ENCODE assay signal across 29 mouse cellular contexts in genomic region chr10:108072211-108072610, GRCm38 (mm10).
DNase-seq lines count a peak whose midpoint lies in the region; ATAC-seq and TF ChIP-seq lines count a peak whose summit lies in the region.
"Had no signal": no experiment of that assay in that cellular context is flagged by ENCODE, and none has a peak within 500 bp of the region (broad histone marks: within the 10 kb centered on the region; RNA-seq: fewer than 3 reads in every experiment).

No protein-coding gene starts in this region.

- H3K27me3 ChIP-seq in lung, embryonic 16.5 days (ENCODE audit: control insufficient read depth, insufficient read depth, low read depth, low read length) = no peaks in the 10 kb centered on the region
- no peaks in the 10 kb centered on the region for H3K27me3 ChIP-seq in intestine, postnatal 0 days (replicated peaks; ENCODE audit: control insufficient read depth, insufficient read depth, low read length)
- H3K27me3 ChIP-seq in stomach, embryonic 16.5 days (ENCODE audit: control insufficient read depth, insufficient read depth, low read length) = no peaks in the 10 kb centered on the region
- H3K27me3 ChIP-seq in forebrain, embryonic 10.5 days (ENCODE audit: poor library complexity, severe bottlenecking) = no peaks in the 10 kb centered on the region
- H3K27me3 ChIP-seq: CH12.LX; embryonic facial prominence, embryonic 13.5 days; forebrain, embryonic 13.5 days; heart, embryonic 13.5 days; Patski had no signal

- H3K9me3 ChIP-seq in lung, embryonic 16.5 days (ENCODE audit: control insufficient read depth, low read length) = no peaks in the 10 kb centered on the region
- H3K9me3 ChIP-seq in intestine, postnatal 0 days (ENCODE audit: control insufficient read depth) = no peaks in the 10 kb centered on the region
- H3K9me3 ChIP-seq in stomach, embryonic 16.5 days (replicated peaks; ENCODE audit: control insufficient read depth, low read length) = no peaks in the 10 kb centered on the region
- H3K9me3 ChIP-seq in forebrain, embryonic 10.5 days = no peaks in the 10 kb centered on the region
- H3K9me3 ChIP-seq: embryonic facial prominence, embryonic 10.5 days; embryonic facial prominence, embryonic 13.5 days; forebrain, embryonic 13.5 days; G1E; heart, embryonic 10.5 days; heart, embryonic 13.5 days had no signal

- no peak for TF ChIP-seq CTCF in intestine, postnatal 0 days (IDR thresholded peaks at IDR 0.05; ENCODE audit: low read depth)

- H3K36me3 ChIP-seq in lung, embryonic 16.5 days (ENCODE audit: control insufficient read depth, insufficient read depth, low read length) = no peaks in the 10 kb centered on the region
- H3K36me3 ChIP-seq in intestine, postnatal 0 days (ENCODE audit: control insufficient read depth, insufficient read depth) = no peaks in the 10 kb centered on the region
- H3K36me3 ChIP-seq in stomach, embryonic 16.5 days (ENCODE audit: control insufficient read depth, insufficient read depth, low read length) = no peaks in the 10 kb centered on the region
- H3K36me3 ChIP-seq in forebrain, embryonic 10.5 days (replicated peaks) = no peaks in the 10 kb centered on the region
- H3K36me3 ChIP-seq: embryonic facial prominence, embryonic 10.5 days; embryonic facial prominence, embryonic 13.5 days; G1E; heart, embryonic 10.5 days; heart, embryonic 13.5 days had no signal

- DNase-seq in lung, postnatal 4 days = no peak
- DNase-seq in forebrain, embryonic 10.5 days (ENCODE audit: extremely low spot score, low spot score) = no peak
- DNase-seq in adrenal gland, postnatal 25 days = no peak
- DNase-seq in left cerebral cortex, adult 9 months (ENCODE audit: low spot score in 2 of 2) = no peak
- DNase-seq: adrenal gland, postnatal 10 days; B cell, adult 2 months; cerebellum, adult 11 months; cerebellum, adult 2 months; cerebellum, postnatal 10 days; cerebellum, postnatal 36 days; embryo, embryonic 11 days; gastrocnemius, postnatal 10 days; gastrocnemius, postnatal 36 days; heart, adult 2 months; heart, postnatal 14 days; heart, postnatal 4 days had no signal

- 37% methylated on average over 1 of the region's 1 CpGs for WGBS in lung, embryonic 16.5 days
- WGBS in intestine, postnatal 0 days = 23% methylated on average over 1 of the region's 1 CpGs
- 29% methylated on average over 1 of the region's 1 CpGs for WGBS in stomach, embryonic 16.5 days
- 86% methylated on average over 1 of the region's 1 CpGs for WGBS in forebrain, embryonic 10.5 days

- no peak overlapping the region for H3K4me2 ChIP-seq in lung, embryonic 16.5 days (ENCODE audit: low read depth, low read length)
- no peak overlapping the region for H3K4me2 ChIP-seq in intestine, postnatal 0 days (replicated peaks; ENCODE audit: low read depth)
- no peak overlapping the region for H3K4me2 ChIP-seq in stomach, embryonic 16.5 days (ENCODE audit: low read depth, low read length)
- H3K4me2 ChIP-seq: embryonic facial prominence, embryonic 13.5 days; forebrain, embryonic 13.5 days; heart, embryonic 13.5 days; hindbrain, embryonic 14.5 days had no signal

- no peak for ATAC-seq in lung, embryonic 16.5 days (ENCODE audit: low read depth)
- ATAC-seq in intestine, postnatal 0 days = peak; percentile 90
- ATAC-seq in stomach, embryonic 16.5 days (ENCODE audit: insufficient read depth, low FRiP score) = peak; percentile 61; the same call in 1 of the 2 replicates
- ATAC-seq: forebrain, embryonic 13.5 days; Patski had no signal

- no peak overlapping the region for H3K9ac ChIP-seq in lung, embryonic 16.5 days (ENCODE audit: low read length)
- H3K9ac ChIP-seq in intestine, postnatal 0 days (ENCODE audit: low read depth, low read length) = no peak overlapping the region
- H3K9ac ChIP-seq in stomach, embryonic 16.5 days (ENCODE audit: low read length) = no peak overlapping the region
- H3K9ac ChIP-seq: embryonic facial prominence, embryonic 13.5 days; forebrain, embryonic 13.5 days; heart, embryonic 13.5 days; hindbrain, embryonic 14.5 days had no signal

- no peak overlapping the region for H3K4me3 ChIP-seq in lung, embryonic 16.5 days (ENCODE audit: low read length)
- no peak overlapping the region for H3K4me3 ChIP-seq in intestine, postnatal 0 days (ENCODE audit: low read depth, low read length)
- H3K4me3 ChIP-seq in stomach, embryonic 16.5 days (replicated peaks; ENCODE audit: low read length) = no peak overlapping the region
- no peak overlapping the region for H3K4me3 ChIP-seq in forebrain, embryonic 10.5 days
- H3K4me3 ChIP-seq: embryonic facial prominence, embryonic 10.5 days; embryonic facial prominence, embryonic 13.5 days; erythroblast, embryonic 14.5 days; forebrain, embryonic 13.5 days; heart, adult 2 months; heart, embryonic 10.5 days; heart, embryonic 13.5 days had no signal

- H3K4me1 ChIP-seq in lung, embryonic 16.5 days (replicated peaks; ENCODE audit: control insufficient read depth, insufficient read depth, low read length) = peaks cover 8% of the 10 kb centered on the region
- H3K4me1 ChIP-seq in intestine, postnatal 0 days (replicated peaks; ENCODE audit: control insufficient read depth, insufficient read depth, low read length) = peaks cover 13% of the 10 kb centered on the region; the same call in 1 of the 2 replicates
- 0 out of 2 replicates have a peak, but pooled peaks cover 3% of the 10 kb centered on the region for H3K4me1 ChIP-seq in stomach, embryonic 16.5 days (ENCODE audit: control insufficient read depth, insufficient read depth, low read length)
- peaks cover 9% of the 10 kb centered on the region for H3K4me1 ChIP-seq in forebrain, embryonic 10.5 days
- H3K4me1 ChIP-seq: embryonic facial prominence, embryonic 10.5 days; embryonic facial prominence, embryonic 13.5 days; forebrain, embryonic 13.5 days had no signal

- 0 out of 2 replicates have a peak overlapping the region, but pooled peaks have one; percentile 13 for H3K27ac ChIP-seq in lung, embryonic 16.5 days (ENCODE audit: low read length)
- no peak overlapping the region for H3K27ac ChIP-seq in intestine, postnatal 0 days (ENCODE audit: low read depth, low read length)
- no peak overlapping the region for H3K27ac ChIP-seq in stomach, embryonic 16.5 days (ENCODE audit: low read length)
- no peak overlapping the region for H3K27ac ChIP-seq in forebrain, embryonic 10.5 days
- H3K27ac ChIP-seq: embryonic facial prominence, embryonic 10.5 days; embryonic facial prominence, embryonic 13.5 days; forebrain, embryonic 13.5 days; heart, adult 2 months; heart, embryonic 10.5 days; heart, embryonic 13.5 days; hindbrain, embryonic 14.5 days had no signal
